25 mouse cellular contexts compared by ENCODE assay signal in the genomic region with DNA sequence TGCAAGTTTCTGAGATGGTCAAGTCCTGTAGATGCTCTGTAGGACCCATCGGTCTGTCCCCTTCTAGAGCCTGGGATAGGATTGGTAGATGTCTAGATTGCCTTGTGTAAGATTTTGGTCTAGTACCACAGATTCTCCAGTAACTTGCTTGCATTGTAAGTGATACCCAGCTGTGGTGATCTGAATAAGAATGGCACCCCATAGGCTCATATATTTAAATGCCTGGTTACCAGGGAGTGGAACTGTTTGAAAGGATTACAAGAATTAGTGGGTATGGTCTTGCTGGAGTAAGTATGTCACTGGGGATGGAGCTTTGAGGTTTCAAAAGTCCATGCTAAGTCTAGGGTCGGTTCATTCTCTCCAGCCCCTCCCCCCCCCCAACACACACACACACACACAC. TPM values are rescaled to one million over a fixed set of nuclear protein-coding genes. Genes with fewer than 3 reads are reported as not detected.
"Had no signal": no experiment of that assay in that cellular context is flagged by ENCODE, and none has a peak within 500 bp of the region (broad histone marks: within the 10 kb centered on the region; RNA-seq: fewer than 3 reads in every experiment).

No protein-coding gene starts in this region.

- H3K9me3 ChIP-seq: hindbrain, embryonic 12.5 days; limb, embryonic 10.5 days; limb, embryonic 12.5 days; liver, embryonic 13.5 days; liver, embryonic 15.5 days had no signal

- H3K4me2 ChIP-seq: heart, embryonic 12.5 days; hindbrain, embryonic 12.5 days; hindbrain, embryonic 14.5 days; limb, embryonic 12.5 days; liver, embryonic 11.5 days; liver, embryonic 13.5 days; liver, embryonic 15.5 days had no signal

- H3K36me3 ChIP-seq: liver, embryonic 13.5 days; liver, embryonic 15.5 days had no signal

- H3K27ac ChIP-seq: gastrocnemius, adult 2 months; heart, adult 2 months; hindbrain, embryonic 10.5 days; hindbrain, embryonic 12.5 days; hindbrain, embryonic 14.5 days; layer of hippocampus, adult 2 months; left cerebral cortex, adult 2 months; limb, embryonic 10.5 days; limb, embryonic 12.5 days; liver, embryonic 13.5 days; liver, embryonic 15.5 days had no signal

- H3K27me3 ChIP-seq: heart, embryonic 12.5 days; hindbrain, embryonic 12.5 days; limb, embryonic 12.5 days; liver, embryonic 13.5 days; liver, embryonic 15.5 days had no signal

- H3K4me1 ChIP-seq: heart, embryonic 12.5 days; hindbrain, embryonic 10.5 days; hindbrain, embryonic 12.5 days; limb, embryonic 10.5 days; limb, embryonic 12.5 days; liver, embryonic 15.5 days had no signal

- DNase-seq: gastrocnemius, adult 2 months; gastrocnemius, postnatal 10 days; gastrocnemius, postnatal 25 days; heart, adult 2 months; heart, postnatal 10 days; heart, postnatal 4 days; kidney, adult 18-20 months; kidney, adult 8-10 months; kidney, postnatal 10 days; kidney, postnatal 25 days; kidney, postnatal 4 days; liver; liver, embryonic 13.5 days had no signal

- H3K4me3 ChIP-seq: gastrocnemius, adult 2 months; heart, adult 2 months; heart, embryonic 12.5 days; hindbrain, embryonic 10.5 days; hindbrain, embryonic 12.5 days; layer of hippocampus, adult 2 months; left cerebral cortex, adult 2 months; limb, embryonic 10.5 days; limb, embryonic 12.5 days; liver, embryonic 13.5 days; liver, embryonic 15.5 days had no signal

- ATAC-seq: hindbrain, embryonic 16.5 days had no signal

- H3K9ac ChIP-seq: heart, embryonic 12.5 days; hindbrain, embryonic 12.5 days; hindbrain, embryonic 14.5 days; limb, embryonic 12.5 days; liver, embryonic 13.5 days; liver, embryonic 15.5 days had no signal

RNA-seq across cellular contexts. Expression of gene Agr2, which starts 28.0 kb away (rescaled TPM):
- polyA plus RNA-seq: hindbrain, embryonic 10.5 days; hindbrain, embryonic 14.5 days; hindbrain, embryonic 16.5 days; inflammation-experienced regulatory T-cells, adult 6 months; limb, embryonic 10.5 days; limb, embryonic 12.5 days had no signal
